Mouse (Mus musculus) monocyte, adult 5-6 weeks (primary cell): Measurements from ENCODE around the gene Olfr435. TPM values are rescaled to one million over a fixed set of nuclear protein-coding genes. Genes with fewer than 3 reads are reported as not detected.
"Not testable (repeated sequence)": the region's sequence is repeated elsewhere in the genome, so short reads cannot be mapped to it uniquely, and the experiment has no call there.

Experiments used
- ATAC-seq: fragments of 153-309, 156-312 bp; replicated peaks from 2 replicates; pipeline ENCODE4 v1.8.0; 2017; ENCODE audit warnings: mild to moderate bottlenecking; ENCODE audit not compliant: low TSS enrichment, insufficient number of reproducible peaks, severe bottlenecking, poor library complexity, low FRiP score
- total RNA-seq: library from RNA; stranded (forward); fragments of 200-1000, 200-491, 200-594 nt; gene quantifications from 3 replicates; pipeline ENCODE4 v1.2.3, GENCODE M21; 2017

Olfr435 gene
- total RNA-seq = not detected in 3 replicates

DNA sequence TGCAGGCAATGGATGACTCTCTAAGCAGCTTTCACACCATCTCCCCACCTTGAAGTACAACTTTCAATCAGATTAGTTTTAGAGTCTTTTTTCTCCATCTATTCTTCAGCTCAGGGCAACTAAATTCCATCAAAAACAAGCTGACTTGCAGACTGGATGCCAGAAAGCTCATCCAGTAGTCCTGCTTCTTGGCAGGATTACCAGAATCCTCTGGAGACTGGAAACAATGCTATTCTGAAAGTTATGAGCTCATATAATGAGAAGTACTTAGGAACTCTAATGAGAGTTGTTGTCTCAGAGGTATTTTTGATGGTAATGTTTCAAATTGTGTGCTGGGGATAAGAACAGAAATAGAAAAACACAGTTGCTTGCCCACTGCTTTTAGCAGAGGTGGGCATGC lies at the start of gene Olfr435:
Olfr435 (plus strand) TSS at position 366 of the 400 bp plus-strand sequence.
- no peak for ATAC-seq

DNA sequence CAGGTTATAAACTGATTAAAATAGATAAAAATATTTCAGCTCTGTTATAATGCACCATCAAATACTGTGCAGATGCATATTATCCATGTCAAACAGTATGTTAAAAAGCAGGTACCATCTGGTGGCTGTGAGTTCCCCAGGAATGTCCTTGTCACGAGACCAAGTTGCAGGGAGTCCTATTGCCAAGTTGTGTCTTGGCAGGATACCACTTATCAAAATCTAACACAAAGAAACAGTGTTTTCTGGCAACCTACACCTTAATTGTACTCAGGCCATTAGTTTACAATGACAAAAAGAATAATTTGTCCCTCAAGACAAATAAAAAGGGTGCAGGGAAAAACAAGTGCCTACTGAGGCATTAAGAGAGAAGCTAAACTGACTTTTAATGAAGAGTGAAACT lies 37.4 kb upstream of the Olfr435 start:
- ATAC-seq = no peak

DNA sequence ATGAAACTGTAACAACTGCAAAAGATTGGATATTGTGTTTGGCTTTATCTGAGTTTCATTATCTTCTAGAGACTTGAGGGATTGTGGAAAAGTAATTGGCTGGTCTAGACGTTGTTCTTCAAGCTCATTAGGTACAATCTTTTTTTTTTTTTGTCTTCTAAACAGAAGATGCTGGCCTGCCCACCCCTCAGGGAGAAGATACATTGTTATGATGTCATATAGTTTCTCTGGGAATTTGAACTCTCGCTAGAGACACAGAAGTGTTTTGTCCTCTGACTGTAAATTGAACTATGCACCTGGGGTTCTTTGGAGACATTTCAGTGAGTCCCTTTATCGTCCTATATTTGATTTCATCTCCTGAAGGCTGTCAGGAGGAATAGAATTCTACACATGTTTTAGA lies 34.0 kb upstream of the Olfr435 start, which contains the start of gene Olfr437:
Olfr437 (plus strand) TSS at position 301 of the 400 bp plus-strand sequence.
- ATAC-seq = no peak

DNA sequence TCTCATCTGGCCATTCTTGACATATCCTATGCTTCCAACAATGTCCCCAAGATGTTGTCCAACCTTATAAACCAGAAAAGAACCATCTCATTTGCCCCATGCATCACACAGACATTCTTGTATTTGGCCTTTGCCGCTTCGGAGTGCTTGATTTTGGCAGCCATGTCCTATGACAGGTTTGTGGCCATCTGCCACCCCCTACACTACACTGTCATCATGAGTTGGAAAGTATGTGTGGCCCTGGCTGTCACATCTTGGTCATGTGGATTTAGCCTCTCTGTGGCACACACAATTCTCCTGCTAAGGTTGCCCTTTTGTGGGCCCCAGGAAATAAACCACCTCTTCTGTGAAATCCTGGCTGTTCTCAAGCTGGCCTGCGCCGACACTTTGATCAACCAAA lies 29.7 kb upstream of the Olfr435 start:
- ATAC-seq = no peak

DNA sequence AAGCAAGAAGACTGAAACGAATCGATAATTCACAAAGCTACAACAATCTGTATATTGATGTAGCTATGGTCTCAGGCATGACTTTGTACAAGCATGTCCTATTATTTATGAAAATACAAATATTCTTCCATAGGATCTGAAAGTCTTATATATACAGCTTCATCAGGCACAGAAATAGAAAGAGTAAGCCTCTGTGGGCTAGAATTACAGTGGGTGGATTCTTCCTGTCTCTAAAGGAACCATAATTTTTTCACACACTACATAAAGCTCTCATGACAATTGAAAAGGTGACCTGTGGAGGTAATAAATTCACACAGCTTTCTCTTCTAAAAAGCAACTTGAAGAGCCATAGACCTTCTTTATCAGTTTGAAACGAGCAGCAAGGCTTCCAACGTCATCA lies 25.1 kb upstream of the Olfr435 start, which contains the start of gene Olfr13:
Olfr13 (plus strand) TSS at position 301 of the 400 bp plus-strand sequence.
- ATAC-seq = no peak

DNA sequence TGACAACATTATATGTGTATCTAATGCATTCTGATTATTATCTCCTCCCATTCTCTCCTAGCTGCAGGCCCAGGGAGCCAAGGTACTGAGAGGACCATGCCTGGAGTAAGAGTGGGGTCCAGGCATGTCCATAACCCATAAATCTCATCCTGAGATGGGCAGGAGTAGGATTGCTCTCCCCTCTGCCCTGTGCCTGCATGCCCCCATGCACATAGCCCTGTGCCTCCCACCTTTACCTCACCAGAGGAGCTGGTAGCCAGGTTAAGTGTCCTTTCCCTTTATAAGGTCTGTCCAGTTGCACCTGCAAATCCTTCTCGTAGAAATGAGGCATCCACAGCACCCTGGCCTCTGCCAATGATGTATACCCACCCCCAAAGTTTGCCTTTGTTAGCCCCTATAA lies 18.8 kb upstream of the Olfr435 start:
- ATAC-seq = no peak

DNA sequence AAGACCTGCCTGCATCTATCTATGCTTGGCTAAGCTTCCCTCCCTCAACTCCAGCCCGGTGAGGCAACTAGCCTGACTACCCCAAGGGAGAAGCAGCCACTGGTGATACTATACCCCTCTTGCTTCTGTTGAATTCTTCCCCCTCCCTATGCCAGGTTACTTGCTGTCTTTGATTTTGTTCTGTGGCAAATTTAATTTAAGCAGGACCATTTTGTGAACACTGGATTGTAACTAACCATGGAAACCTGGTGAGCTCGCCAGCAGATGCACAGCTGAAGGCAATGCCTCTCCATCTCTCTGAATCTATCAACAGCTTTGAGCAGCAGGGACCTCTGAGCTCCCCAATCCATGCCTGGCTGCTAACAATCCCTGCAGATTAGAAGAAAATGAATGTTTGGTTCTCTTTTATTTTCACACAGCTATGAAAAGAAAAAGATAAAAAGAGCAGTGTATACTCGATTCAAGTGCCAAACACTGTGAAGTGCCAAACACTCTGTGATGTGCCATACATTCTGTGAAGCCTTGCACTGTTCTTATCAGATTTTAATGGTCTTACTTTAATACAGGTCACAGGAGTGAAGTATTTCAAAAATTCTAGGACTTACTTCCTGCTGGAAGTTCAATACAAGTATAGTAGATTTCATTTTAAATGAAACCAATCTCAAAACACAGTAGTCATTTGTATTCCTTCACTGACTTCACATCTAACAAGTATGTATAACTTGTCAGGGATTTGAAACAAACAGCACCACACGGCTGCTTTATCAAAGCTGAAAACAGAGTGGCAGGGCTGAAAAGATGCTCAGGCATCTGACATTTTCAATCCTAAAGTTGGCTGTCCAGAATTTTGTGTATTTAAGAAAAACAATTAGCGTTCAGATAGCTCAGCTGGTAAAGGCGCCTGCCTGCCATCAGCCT lies 18.1 kb upstream of the Olfr435 start:
- no peak for ATAC-seq

DNA sequence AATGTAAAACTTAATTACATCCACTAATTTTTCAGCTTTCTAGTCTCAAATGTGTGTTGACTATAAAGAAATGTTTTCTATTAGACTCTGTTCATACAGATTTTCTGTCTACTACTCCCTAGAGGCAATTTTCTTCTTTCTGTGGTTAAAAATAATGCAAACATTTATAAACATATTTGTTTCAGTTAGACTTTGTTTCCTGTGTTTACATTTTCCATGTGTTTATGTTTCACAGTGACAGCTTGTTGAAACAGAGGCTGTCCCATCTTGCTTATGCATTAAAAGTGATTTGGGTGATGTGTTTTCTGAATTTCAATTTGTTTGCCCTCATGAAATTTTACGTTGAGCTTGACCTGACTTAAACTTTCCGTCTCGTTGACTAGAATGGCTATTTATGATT lies 6.0 kb upstream of the Olfr435 start:
- no peak for ATAC-seq

DNA sequence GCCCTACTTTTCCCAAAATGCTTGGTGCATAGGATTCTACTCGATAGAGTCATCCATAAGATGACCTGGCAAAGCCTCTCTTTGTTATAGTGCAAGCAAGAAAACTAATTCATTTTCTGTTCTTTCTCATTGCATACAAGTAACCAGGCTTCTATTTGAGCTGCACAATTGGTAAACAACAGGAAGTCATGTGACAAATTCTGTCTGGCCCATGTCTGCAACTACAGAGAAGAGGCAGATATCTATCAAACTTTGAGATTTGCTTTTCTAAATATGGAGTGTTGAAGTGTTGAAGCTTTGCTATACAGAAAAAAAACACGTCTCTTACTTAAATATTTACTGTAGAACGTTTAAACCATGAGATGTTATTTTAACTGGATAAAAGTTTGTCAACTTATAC lies 1.1 kb downstream of the Olfr435 start:
- ATAC-seq = no peak

DNA sequence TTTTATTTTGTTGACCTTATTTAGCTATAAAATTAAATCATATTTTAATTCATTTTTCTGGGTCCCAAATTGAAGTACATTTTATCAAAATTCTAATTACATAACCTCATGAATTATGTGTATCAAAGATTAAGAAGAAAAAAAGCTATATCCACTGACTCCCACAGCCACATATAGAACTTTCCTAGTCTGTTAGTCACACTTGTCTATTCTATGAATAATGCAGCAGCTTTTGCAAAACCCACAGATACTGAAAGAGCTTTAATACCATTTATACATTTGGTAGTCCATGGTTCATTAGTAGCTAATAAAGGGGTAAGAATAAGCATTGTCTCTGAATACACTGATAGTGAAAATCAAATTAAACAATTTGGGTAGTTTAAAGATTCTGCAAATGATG lies 5.8 kb downstream of the Olfr435 start:
- no peak for ATAC-seq

DNA sequence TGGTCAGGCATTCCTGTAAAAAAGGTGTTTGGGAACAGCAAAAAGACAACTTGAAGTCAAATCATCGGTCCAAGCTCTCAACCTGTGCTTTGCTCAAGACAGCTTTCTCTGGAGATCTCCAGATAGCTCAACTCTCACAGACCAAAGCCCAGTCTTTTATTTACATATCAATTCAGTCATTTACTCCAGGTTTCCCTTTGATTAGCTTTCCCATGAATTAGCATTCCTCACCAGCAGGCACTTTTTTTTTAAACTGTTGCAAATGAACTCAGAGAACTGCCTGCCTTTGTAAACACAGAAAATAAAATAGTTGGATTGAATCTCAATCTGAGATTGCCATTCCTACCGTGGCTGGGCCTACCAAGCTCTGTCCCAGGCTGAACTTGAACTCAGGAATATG lies 8.4 kb downstream of the Olfr435 start:
- no peak for ATAC-seq

DNA sequence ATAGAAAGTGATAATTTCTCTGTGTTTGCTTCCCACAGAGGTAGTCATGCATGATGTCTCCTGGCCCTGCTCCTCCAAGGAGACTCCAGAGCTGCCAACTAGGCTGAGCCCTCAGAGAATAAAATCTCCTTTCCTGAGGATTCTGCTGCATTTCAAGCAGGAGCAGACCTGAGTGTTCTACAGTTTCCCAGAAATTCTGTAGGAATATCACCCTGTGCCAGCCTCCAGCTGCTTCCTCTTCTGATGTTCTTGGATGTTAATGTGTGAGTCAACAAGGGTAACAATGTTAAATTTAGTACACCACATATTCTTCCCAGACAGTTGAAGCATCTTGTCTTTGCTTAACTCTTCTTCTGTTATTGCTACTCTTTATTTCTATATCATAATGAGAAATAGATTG lies 15.9 kb downstream of the Olfr435 start, which contains the start of gene Olfr434:
Olfr434 (plus strand) TSS at position 149 of the 400 bp plus-strand sequence.
- not testable (repeated sequence) for ATAC-seq

DNA sequence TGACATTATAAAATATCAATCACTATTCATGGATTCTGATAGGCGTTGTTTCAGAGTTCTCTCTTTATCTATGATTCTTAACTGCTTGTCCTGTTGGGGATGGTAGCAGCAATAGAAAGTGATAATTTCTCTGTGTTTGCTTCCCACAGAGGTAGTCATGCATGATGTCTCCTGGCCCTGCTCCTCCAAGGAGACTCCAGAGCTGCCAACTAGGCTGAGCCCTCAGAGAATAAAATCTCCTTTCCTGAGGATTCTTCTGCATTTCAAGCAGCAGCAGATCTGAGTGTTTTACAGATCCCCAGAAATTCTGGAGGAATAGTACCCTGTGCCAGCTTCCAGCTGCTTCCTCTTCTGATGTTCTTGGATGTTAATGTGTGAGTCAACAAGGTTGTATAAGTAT lies 34.3 kb downstream of the Olfr435 start, which contains the start of gene Olfr47:
Olfr47 (plus strand) TSS at position 275 of the 400 bp plus-strand sequence.
- not testable (repeated sequence) for ATAC-seq

DNA sequence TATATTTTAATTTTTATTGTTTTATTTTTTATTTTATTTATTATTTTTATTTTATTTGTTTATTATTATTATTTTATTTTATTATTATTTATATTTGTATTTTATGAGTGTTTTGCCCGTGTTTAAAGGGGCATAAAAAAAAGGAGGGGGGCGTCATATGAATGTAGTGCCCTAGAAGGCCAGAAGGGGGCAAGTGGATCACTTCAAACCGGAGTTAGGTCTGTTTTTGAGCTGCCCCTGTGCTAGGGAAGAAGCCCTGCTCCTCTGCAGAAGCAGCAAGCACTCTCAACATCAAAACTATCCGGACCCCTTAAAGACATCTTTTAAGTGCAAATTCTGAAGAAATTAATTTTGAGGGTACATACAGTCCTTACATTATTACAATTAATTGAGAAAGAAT lies 45.1 kb downstream of the Olfr435 start:
- no peak for ATAC-seq

DNA sequence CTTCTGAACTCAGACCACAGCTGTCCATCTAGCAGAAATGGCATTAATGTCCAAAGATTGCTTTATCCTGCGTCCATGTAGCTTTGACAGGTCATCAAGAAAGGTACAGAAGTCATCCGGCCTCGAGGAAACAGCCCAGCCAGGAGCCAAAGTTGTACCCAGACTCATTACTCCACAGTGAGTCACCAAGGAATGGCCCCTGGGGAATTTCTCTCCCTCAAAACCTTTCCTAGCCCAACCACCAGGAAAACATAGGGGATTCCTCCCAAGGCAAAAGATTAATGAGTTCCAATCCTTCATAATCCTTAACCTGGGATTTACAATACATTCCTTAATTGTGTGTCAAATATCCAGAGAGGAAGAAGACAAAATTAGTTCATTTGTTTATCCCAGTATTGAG lies 50.5 kb downstream of the Olfr435 start:
- ATAC-seq = no peak

DNA sequence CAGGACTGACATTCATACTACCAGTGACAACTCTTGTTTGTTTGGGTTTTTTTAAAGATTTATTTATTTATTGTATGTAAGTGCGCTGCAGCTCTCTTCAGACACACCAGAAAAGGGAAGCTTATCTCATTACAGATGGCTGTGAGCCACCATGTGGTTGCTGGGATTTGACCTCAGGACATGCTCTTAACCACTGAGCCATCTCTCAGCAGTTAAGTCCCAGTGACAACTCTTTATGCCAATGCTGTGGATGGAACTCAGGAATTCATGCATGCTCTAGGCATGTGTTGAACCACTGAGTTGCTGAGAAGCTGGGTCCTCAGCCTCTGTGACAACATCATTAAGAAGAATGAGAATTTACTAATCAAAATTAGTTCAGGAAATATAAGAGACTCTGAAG lies 56.0 kb downstream of the Olfr435 start:
- no peak for ATAC-seq

Other genes starting within 250 kb of the Olfr435 start
- gene Olfr444, start 248.1 kb upstream of the Olfr435 start, total RNA-seq = not detected in 3 replicates
- gene Olfr441, start 90.8 kb upstream of the Olfr435 start, total RNA-seq = not detected in 3 replicates
- gene Olfr237-ps1, start 50.6 kb upstream of the Olfr435 start, total RNA-seq = 0.19 TPM in 1 of 3 replicates, not detected in the others
- not detected in 3 replicates for gene Olfr437, start 33.9 kb upstream of the Olfr435 start, total RNA-seq
- gene Olfr13, start 25.0 kb upstream of the Olfr435 start, total RNA-seq = 2.0 TPM in 1 of 3 replicates, not detected in the others
- not detected in 3 replicates for gene Olfr434, start 15.9 kb downstream of the Olfr435 start, total RNA-seq
- gene Olfr47, start 34.4 kb downstream of the Olfr435 start, total RNA-seq = not detected in 3 replicates
- 2.0 to 8.9 TPM (median 4.7 TPM) in 3 replicates for gene Arhgef5, start 68.4 kb downstream of the Olfr435 start, total RNA-seq
- not detected in 3 replicates for gene Nobox, start 112.4 kb downstream of the Olfr435 start, total RNA-seq